Mouse (Mus musculus): ENCODE data around the gene Tcf19. TPM values are rescaled to one million over a fixed set of nuclear protein-coding genes. Genes with fewer than 3 reads are reported as not detected.
"Not testable (repeated sequence)": the region's sequence is repeated elsewhere in the genome, so short reads cannot be mapped to it uniquely, and the experiment has no call there.

Gene Tcf19
- polyA plus RNA-seq, 1 experiment from 2014 or later = 62.2 TPM

DNA sequence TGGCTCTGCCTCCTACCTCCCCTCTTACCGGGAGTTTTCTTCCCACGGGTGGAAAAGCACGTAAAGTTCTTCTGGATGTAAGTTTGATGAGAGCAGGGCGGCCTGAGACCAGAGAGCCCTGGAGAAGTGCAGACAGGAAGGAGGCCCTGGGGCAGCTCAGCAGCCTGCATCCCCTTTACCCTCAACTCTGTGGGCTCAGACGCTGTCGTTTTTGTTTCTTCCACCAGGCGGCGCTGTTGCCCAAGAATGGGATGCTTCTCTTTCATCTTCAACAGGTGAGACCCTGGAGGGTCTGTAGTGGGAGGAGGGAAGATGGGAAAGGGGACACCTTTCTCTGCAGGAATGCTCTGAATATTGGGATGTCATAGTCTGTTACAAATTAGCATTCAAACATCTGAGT lies 51.0 kb downstream of the Tcf19 start:
- not testable (repeated sequence) for H3K4me2 ChIP-seq (ENCODE audit: low read depth, low read length); H3K9ac ChIP-seq (replicated peaks; ENCODE audit: low read length); H3K27ac ChIP-seq (replicated peaks; ENCODE audit: low read depth, low read length); H3K4me3 ChIP-seq (ENCODE audit: low read depth, low read length); H3K4me1 ChIP-seq (ENCODE audit: control insufficient read depth, insufficient read depth, low read length); ATAC-seq (replicated peaks; ENCODE audit: insufficient number of reproducible peaks, low FRiP score, low TSS enrichment, low read depth); H3K9me3 ChIP-seq (replicated peaks; ENCODE audit: control insufficient read depth, low read length); H3K36me3 ChIP-seq (replicated peaks; ENCODE audit: control insufficient read depth, insufficient read depth, low read depth, low read length)
- peak; percentile 64 for DNase-seq (ENCODE audit: low spot score)
- 7% methylated on average over 8 of the region's 8 CpGs for WGBS
- H3K27me3 ChIP-seq (ENCODE audit: control insufficient read depth, insufficient read depth, low read length) = peaks cover 16% of the 10 kb centered on the region

Other genes with a start within 250 kb of the Tcf19 start
- 0.08 TPM in 1 of 2 replicates, not detected in the other for gene H2-Q1, start 196.4 kb downstream of the Tcf19 start, polyA plus RNA-seq (2014; fragmentation: Nextera tagmentation; extraction: Ambion mirVana)
- 0.69 and 0.86 TPM in 2 replicates for gene H2-Q2, start 174.6 kb downstream of the Tcf19 start, polyA plus RNA-seq (2014; fragmentation: Nextera tagmentation; extraction: Ambion mirVana)
- gene H2-Q4, start 137.2 kb downstream of the Tcf19 start, polyA plus RNA-seq (2014; fragmentation: Nextera tagmentation; extraction: Ambion mirVana) = 1.0 and 1.1 TPM in 2 replicates
- gene H2-Q6, start 92.0 kb downstream of the Tcf19 start, polyA plus RNA-seq (2014; fragmentation: Nextera tagmentation; extraction: Ambion mirVana) = 0.74 and 1.0 TPM in 2 replicates
- gene H2-Q7, start 77.7 kb downstream of the Tcf19 start, polyA plus RNA-seq (2014; fragmentation: Nextera tagmentation; extraction: Ambion mirVana) = 8.4 and 8.8 TPM in 2 replicates
- 0.18 TPM in 2 replicates for gene H2-Q10, start 46.7 kb downstream of the Tcf19 start, polyA plus RNA-seq (2014; fragmentation: Nextera tagmentation; extraction: Ambion mirVana)
- 0.15 TPM in 1 of 2 replicates, not detected in the other for gene Pou5f1, start 10.8 kb downstream of the Tcf19 start, polyA plus RNA-seq (2014; fragmentation: Nextera tagmentation; extraction: Ambion mirVana)
- 11.4 and 11.8 TPM in 2 replicates for gene Cchcr1, start 276 bp upstream of the Tcf19 start, polyA plus RNA-seq (2014; fragmentation: Nextera tagmentation; extraction: Ambion mirVana)
- 0.60 and 1.0 TPM in 2 replicates for gene Psors1c2, start 16.4 kb upstream of the Tcf19 start, polyA plus RNA-seq (2014; fragmentation: Nextera tagmentation; extraction: Ambion mirVana)
- not detected in 2 replicates for gene Cdsn, start 35.3 kb upstream of the Tcf19 start, polyA plus RNA-seq (2014; fragmentation: Nextera tagmentation; extraction: Ambion mirVana)
- gene 2300002M23Rik, start 50.6 kb upstream of the Tcf19 start, polyA plus RNA-seq (2014; fragmentation: Nextera tagmentation; extraction: Ambion mirVana) = not detected in 2 replicates
- not detected in 2 replicates for gene Sfta2, start 84.7 kb upstream of the Tcf19 start, polyA plus RNA-seq (2014; fragmentation: Nextera tagmentation; extraction: Ambion mirVana)
- gene Gm9573, start 109.8 kb upstream of the Tcf19 start, polyA plus RNA-seq (2014; fragmentation: Nextera tagmentation; extraction: Ambion mirVana) = not detected in 2 replicates
- 0.13 and 0.28 TPM in 2 replicates for gene Mucl3, start 126.9 kb upstream of the Tcf19 start, polyA plus RNA-seq (2014; fragmentation: Nextera tagmentation; extraction: Ambion mirVana)
- gene Vars2, start 150.8 kb upstream of the Tcf19 start, polyA plus RNA-seq (2014; fragmentation: Nextera tagmentation; extraction: Ambion mirVana) = 9.1 and 10.4 TPM in 2 replicates
- gene Gtf2h4, start 156.9 kb upstream of the Tcf19 start, polyA plus RNA-seq (2014; fragmentation: Nextera tagmentation; extraction: Ambion mirVana) = 43.3 and 53.4 TPM in 2 replicates
- 20.4 and 24.6 TPM in 2 replicates for gene Ddr1, start 187.8 kb upstream of the Tcf19 start, polyA plus RNA-seq (2014; fragmentation: Nextera tagmentation; extraction: Ambion mirVana)